Mouse (Mus musculus) embryonic facial prominence, embryonic 14.5 days (tissue): ENCODE data around the gene Zdhhc24. TPM values are rescaled to one million over a fixed set of nuclear protein-coding genes. Genes with fewer than 3 reads are reported as not detected.

Source experiments
- ATAC-seq: fragments of 200-750 bp; cut with Nextera tagmentation; 2 replicates; pipeline ENCODE4 v1.8.0; 2017; ENCODE audit warnings: low read depth, moderate number of reproducible peaks, moderate TSS enrichment
- DNase-seq: peaks from one replicate; pipeline ENCODE4 v3.0.0-alpha.2; 2015; ENCODE audit warnings: low spot score
- H3K27ac ChIP-seq: fragments of 300-500 bp; sonication (generic); replicated peaks from 2 replicates; pipeline ENCODE4 v1.5.1; 2014; ENCODE audit warnings: low read depth, mild to moderate bottlenecking, low read length, moderate library complexity
- H3K27me3 ChIP-seq: fragments of 300-500 bp; sonication (generic); replicated peaks from 2 replicates; pipeline ENCODE4 v1.6.1; 2014; ENCODE audit warnings: low read length; ENCODE audit not compliant: control insufficient read depth, insufficient read depth
- H3K36me3 ChIP-seq: fragments of 300-500 bp; sonication (generic); 2 replicates; pipeline ENCODE4 v1.6.1; 2014; ENCODE audit warnings: low read length, mixed read lengths; ENCODE audit not compliant: control insufficient read depth, insufficient read depth
- H3K4me1 ChIP-seq: fragments of 300-500 bp; sonication (generic); 2 replicates; pipeline ENCODE4 v1.6.1; 2014; ENCODE audit warnings: antibody characterized with exemption, low read length; ENCODE audit not compliant: control insufficient read depth, insufficient read depth
- H3K4me2 ChIP-seq: fragments of 300-500 bp; sonication (generic); 2 replicates; pipeline ENCODE4 v1.6.1; 2014; ENCODE audit warnings: low read depth, mild to moderate bottlenecking, low read length, moderate library complexity, mixed read lengths
- H3K4me3 ChIP-seq: fragments of 300-500 bp; sonication (generic); 2 replicates; pipeline ENCODE4 v1.5.1; 2014; ENCODE audit warnings: low read depth, mild to moderate bottlenecking, low read length
- H3K9ac ChIP-seq: fragments of 300-500 bp; sonication (generic); 2 replicates; pipeline ENCODE4 v1.6.1; 2014; ENCODE audit warnings: low read depth, mild to moderate bottlenecking, low read length, moderate library complexity, mixed read lengths
- H3K9me3 ChIP-seq: fragments of 300-500 bp; sonication (generic); 2 replicates; pipeline ENCODE4 v1.6.1; 2016; ENCODE audit warnings: low read length; ENCODE audit not compliant: control insufficient read depth
- WGBS: fragments of 180-500 bp; shearing (Covaris S2); extraction: QIAGEN DNeasy Blood & Tissue Kit; methylation state at CpG from one replicate; pipeline ENCODE4 v1.1.7; 2014; 5-methylcytosine and 5-hydroxymethylcytosine counted together
- polyA plus RNA-seq: library from polyadenylated mRNA; unstranded; fragments of >200 nt; fragmentation: Nextera tagmentation; extraction: Ambion mirVana; gene quantifications from 2 replicates; pipeline ENCODE4 v1.2.1, GENCODE M21; 2014

Gene Zdhhc24
- polyA plus RNA-seq, 1 experiment from 2014 or later, result 8.6 TPM

DNA sequence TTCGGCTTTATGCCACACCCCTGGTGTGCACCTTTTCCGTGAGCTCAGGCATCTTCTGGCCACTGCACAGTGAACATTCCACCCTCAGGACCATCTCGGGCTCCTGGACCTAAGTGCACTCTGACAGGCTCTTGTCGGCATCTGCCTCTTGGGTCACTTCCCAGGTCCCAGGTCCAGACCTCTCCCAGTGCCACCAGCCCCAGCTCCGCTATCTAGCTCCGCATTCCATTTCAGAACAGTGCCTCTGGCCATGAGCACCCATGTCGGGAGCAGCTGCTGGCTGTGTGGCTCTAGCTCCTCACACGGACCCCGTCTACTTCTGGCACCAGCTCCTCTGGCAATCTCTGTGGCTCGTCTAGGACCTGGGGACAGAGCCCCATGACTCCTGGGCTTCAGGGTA lies 11.3 kb downstream of the Zdhhc24 start:
- H3K4me3 ChIP-seq, result no peak overlapping the region
- ATAC-seq (no peak), DNase-seq (no peak)
- H3K4me2 ChIP-seq, result no peak overlapping the region
- no peaks in the 10 kb centered on the region for H3K9me3 ChIP-seq
- H3K27me3 ChIP-seq, result no peaks in the 10 kb centered on the region
- H3K4me1 ChIP-seq, result no peaks in the 10 kb centered on the region
- peaks cover 10% of the 10 kb centered on the region; the same call in 1 of the 2 replicates for H3K36me3 ChIP-seq
- no peak overlapping the region for H3K27ac ChIP-seq
- WGBS, result 84% methylated on average over 10 of the region's 10 CpGs
- no peak overlapping the region for H3K9ac ChIP-seq

DNA sequence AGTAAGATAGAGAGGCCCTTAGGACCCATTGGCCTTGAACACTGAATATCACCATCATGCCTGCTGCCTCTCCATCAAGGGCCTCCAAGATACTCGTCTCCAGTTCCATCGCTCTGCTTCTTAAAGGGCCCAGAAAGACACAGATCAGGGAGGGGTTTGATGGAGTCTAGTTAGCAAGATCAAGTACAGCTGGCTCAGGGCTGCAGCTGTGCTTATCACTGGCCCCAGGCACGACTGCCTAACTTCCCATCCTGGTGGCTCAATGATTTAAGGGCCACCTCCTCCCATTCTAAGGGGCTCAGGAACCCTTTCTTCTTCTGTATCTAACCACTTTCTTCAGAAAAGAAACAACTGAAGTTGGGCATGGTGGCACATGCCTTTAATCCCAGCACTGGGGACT lies 13.3 kb downstream of the Zdhhc24 start:
- no peaks in the 10 kb centered on the region for H3K27me3 ChIP-seq
- no peak overlapping the region for H3K4me2 ChIP-seq
- H3K4me3 ChIP-seq, result no peak overlapping the region
- DNase-seq (no peak), ATAC-seq (no peak)
- 0 out of 2 replicates have a peak overlapping the region, but pooled peaks have one; percentile 11 for H3K9ac ChIP-seq
- no peak overlapping the region for H3K27ac ChIP-seq
- no peaks in the 10 kb centered on the region for H3K4me1 ChIP-seq
- H3K9me3 ChIP-seq, result no peaks in the 10 kb centered on the region
- WGBS, result 83% methylated on average over 3 of the region's 3 CpGs
- H3K36me3 ChIP-seq, result peaks cover 10% of the 10 kb centered on the region; the same call in 1 of the 2 replicates

DNA sequence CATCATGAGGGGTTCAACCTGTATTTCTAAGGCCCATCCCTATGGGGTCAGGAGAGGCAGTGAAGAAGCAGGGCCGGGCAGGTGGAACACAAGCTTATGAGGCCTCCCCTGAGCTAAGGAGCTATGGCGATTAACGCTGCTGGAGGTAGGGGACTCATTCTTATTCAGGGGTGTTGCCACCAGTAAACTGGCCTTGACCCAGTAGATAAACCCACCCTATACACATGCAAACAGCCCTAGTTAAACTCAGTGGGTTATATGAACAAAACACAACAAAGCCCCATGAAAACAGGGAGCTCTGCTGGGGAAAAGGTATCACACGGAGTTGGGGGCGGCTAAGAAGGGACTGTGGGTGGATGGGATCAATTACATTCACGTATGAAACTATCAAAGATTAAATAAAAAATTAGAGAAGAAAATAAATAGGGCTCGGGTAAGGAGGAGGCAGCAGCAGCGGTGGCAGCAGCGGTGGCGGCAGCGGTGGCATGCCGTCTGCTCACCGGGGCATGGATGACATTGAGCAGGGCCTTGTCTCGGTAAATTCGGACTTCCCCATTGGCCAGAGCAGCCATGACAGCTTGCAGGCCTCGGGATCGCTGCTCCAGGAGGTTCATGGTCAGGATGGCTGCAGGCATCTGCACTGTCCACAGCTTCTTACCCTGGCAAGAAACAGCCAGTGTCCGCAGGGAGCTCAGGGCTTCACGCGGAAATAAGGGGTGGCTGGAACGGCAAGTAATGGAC lies 18.5 kb downstream of the Zdhhc24 start:
- Histone ChIP-seq H3K9ac (no peak overlapping the region), H3K9me3 (no peaks in the 10 kb centered on the region), H3K4me2 (no peak overlapping the region), H3K4me1 (no peaks in the 10 kb centered on the region), H3K27ac (no peak overlapping the region), H3K27me3 (no peaks in the 10 kb centered on the region), H3K36me3 (peaks cover 14% of the 10 kb centered on the region; the same call in 1 of the 2 replicates), H3K4me3 (no peak overlapping the region)
- DNase-seq (no peak), ATAC-seq (no peak)
- 62% methylated on average over 21 of the region's 21 CpGs for WGBS

DNA sequence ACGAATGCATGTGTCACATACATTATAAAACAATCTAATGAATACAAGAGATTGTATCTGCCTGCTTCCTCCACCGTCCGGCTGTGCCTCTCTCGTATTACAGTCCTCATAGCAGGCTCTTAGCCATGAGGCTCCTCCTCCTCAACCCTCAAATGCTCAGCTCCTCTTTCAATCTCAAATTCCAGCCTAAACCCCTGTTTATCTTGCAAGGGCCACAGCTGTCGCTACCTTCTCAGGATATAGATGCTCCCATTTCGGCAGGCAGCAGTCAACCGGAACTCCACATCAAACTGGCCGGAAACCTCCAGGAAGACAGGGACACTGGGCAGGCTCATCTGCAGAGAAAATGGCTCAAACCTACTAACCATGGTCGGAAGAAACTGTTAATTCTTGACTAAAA lies 20.5 kb downstream of the Zdhhc24 start:
- H3K4me2 ChIP-seq, result no peak overlapping the region
- no peak overlapping the region for H3K4me3 ChIP-seq
- 50% methylated on average over 9 of the region's 9 CpGs for WGBS
- ATAC-seq (0 out of 2 replicates have a peak, but pooled peaks have one; percentile 26), DNase-seq (peak; percentile 59)
- no peaks in the 10 kb centered on the region for H3K27me3 ChIP-seq
- no peaks in the 10 kb centered on the region for H3K9me3 ChIP-seq
- H3K9ac ChIP-seq, result no peak overlapping the region
- no peaks in the 10 kb centered on the region for H3K4me1 ChIP-seq
- H3K36me3 ChIP-seq, result peaks cover 11% of the 10 kb centered on the region; the same call in 1 of the 2 replicates
- H3K27ac ChIP-seq, result no peak overlapping the region

DNA sequence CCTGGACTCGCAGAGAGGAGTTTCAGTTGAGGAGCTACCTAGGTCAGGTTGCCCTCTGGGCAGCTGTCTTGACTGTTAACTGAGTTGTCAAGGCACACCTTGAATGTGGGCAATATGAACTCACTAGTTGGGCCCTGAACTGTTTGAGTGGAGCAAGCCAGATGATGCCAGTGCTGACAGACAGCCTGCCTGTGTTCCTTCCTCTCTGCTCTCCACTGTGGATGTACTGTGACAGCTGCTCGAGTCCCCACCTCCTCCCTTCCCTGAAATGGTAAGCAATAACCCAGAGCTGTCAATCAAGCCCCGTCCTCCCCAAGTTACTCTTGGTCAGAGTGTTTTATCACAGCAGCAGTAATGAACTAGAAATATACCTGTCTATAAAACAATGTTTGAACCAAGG lies 21.4 kb downstream of the Zdhhc24 start:
- DNase-seq (peak; percentile 49), ATAC-seq (0 out of 2 replicates have a peak, but pooled peaks have one; percentile 56)
- Histone ChIP-seq H3K4me3 (no peak overlapping the region), H3K4me2 (no peak overlapping the region), H3K4me1 (no peaks in the 10 kb centered on the region), H3K27me3 (no peaks in the 10 kb centered on the region), H3K36me3 (peaks cover 11% of the 10 kb centered on the region; the same call in 1 of the 2 replicates), H3K9me3 (no peaks in the 10 kb centered on the region), H3K27ac (no peak overlapping the region), H3K9ac (no peak overlapping the region)
- WGBS, result 83% methylated on average over 3 of the region's 3 CpGs

DNA sequence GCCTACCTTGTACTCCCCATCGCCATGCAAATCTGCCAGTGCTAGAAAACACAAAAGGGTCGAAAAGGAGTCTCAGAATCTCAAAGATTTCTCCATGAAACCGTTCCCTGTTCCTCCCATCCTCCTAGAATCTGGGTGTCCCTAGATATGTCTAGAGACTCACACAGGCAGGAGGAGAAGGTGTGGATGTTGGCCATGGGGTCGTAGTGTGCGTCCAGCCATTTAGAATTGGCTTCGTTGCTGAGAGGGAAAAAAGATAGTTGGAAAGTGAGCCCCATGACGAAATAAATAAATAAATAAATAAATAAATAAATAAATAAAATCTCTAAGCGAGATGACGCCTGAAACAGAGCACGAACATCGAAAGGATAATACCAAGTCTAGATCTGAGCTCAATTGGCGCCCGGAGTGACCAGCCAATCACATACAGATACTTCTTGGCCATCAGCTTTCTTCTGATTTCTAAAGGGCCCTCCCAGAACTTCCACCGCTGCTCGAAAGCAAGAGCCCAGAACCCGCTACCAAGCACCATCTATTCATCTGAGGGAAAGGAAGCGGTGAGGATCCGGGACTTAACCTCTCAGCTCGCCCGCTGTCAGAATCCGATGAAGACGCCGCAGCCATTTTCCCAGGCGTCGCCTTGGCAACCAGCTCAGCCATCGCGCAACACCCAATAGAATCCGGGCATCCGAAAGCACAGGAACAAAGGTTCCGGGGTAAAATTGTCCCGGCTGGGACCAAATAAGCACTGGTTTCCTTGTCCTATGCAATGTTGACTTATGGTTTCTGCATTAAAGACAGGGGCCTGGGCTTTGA lies 27.7 kb downstream of the Zdhhc24 start, which contains the start of gene Bbs1:
Bbs1 (minus strand) TSS at position 650 of the 816 bp plus-strand sequence.
- WGBS, result 8% methylated on average over 31 of the region's 31 CpGs
- Histone ChIP-seq H3K36me3 (peaks cover 41% of the 10 kb centered on the region), H3K4me2 (peak within 1 kb of the TSS; percentile 69), H3K9me3 (no peaks in the 10 kb centered on the region), H3K9ac (peak within 1 kb of the TSS; percentile 65), H3K4me1 (peaks cover 5% of the 10 kb centered on the region; the same call in 1 of the 2 replicates), H3K27me3 (no peaks in the 10 kb centered on the region), H3K27ac (no peak within 1 kb of the TSS), H3K4me3 (peak within 1 kb of the TSS; percentile 64)
- ATAC-seq, result peak; percentile 82
- peak; percentile 87 for DNase-seq

DNA sequence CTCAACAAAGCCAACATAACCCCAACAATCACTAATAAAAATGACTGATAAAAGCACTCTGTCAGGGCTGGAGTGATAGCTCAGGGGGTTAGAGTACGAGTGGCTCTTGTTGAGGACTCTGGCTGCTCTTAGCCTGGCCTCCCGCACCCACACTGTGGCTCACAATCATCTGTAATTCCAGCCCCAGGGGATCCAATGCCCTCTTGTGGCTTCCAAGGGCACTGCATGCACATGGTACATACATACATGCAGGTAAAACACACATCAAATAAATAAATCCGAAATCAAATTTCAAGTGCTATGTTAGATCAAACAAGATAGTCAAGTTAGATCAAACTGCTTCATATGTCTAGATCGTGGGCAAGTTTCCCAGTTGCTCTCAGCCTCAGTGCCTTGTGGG lies 29.6 kb downstream of the Zdhhc24 start:
- Histone ChIP-seq H3K27me3 (no peaks in the 10 kb centered on the region), H3K9ac (no peak overlapping the region), H3K27ac (no peak overlapping the region), H3K4me3 (no peak overlapping the region), H3K9me3 (no peaks in the 10 kb centered on the region), H3K4me1 (peaks cover 5% of the 10 kb centered on the region; the same call in 1 of the 2 replicates), H3K4me2 (no peak overlapping the region), H3K36me3 (peaks cover 58% of the 10 kb centered on the region)
- DNase-seq (no peak), ATAC-seq (no peak)
- WGBS, result 82% methylated on average over 4 of the region's 4 CpGs

DNA sequence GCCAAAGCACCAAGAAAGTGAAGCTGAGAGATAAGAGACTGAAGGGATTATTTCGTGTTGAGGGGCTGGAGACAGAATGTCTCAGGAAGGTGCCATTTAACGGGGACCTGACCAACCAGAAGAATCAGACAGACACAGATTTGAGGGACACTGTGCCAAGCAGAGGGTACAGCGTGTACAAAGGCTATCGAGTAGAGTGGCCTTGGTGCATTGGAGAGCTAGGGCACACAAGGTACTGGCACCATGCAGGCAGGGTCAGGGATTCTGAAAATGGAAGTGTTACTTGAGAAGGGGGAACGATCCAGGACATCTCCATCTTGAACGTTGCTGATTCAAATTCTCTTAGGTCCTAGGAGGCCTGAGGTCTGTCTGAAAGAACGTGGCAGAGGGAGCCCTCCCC lies 30.9 kb downstream of the Zdhhc24 start:
- no peaks in the 10 kb centered on the region for H3K9me3 ChIP-seq
- DNase-seq (no peak), ATAC-seq (no peak)
- no peaks in the 10 kb centered on the region for H3K27me3 ChIP-seq
- WGBS, result 87% methylated on average over 7 of the region's 7 CpGs
- no peak overlapping the region for H3K27ac ChIP-seq
- no peak overlapping the region for H3K4me3 ChIP-seq
- peaks cover 5% of the 10 kb centered on the region; the same call in 1 of the 2 replicates for H3K4me1 ChIP-seq
- no peak overlapping the region for H3K4me2 ChIP-seq
- H3K36me3 ChIP-seq, result peaks cover 71% of the 10 kb centered on the region
- no peak overlapping the region for H3K9ac ChIP-seq
